Mouse (Mus musculus) ES-E14 (cell line): Measurements from ENCODE around the gene Tmem95.

Experiments
- CHD2 ChIP-seq: IDR thresholded peaks from 2 replicates; pipeline ENCODE4 v1.6.1; 2014; ENCODE audit warnings: mild to moderate bottlenecking, low read depth, low read length, inconsistent platforms
- HCFC1 ChIP-seq: IDR thresholded peaks from 2 replicates; pipeline ENCODE4 v1.6.1; 2012; ENCODE audit warnings: low read length, inconsistent platforms, borderline replicate concordance; ENCODE audit not compliant: insufficient read depth
- MAFK ChIP-seq: IDR thresholded peaks from 2 replicates; pipeline ENCODE4 v1.6.1; 2014; ENCODE audit warnings: mild to moderate bottlenecking, low read depth, low read length, inconsistent platforms; ENCODE audit not compliant: insufficient read depth
- ZC3H11A ChIP-seq: IDR thresholded peaks from 2 replicates; pipeline ENCODE4 v1.6.1; 2012; ENCODE audit warnings: low read depth, mild to moderate bottlenecking, inconsistent platforms, low read length, borderline replicate concordance
- ZNF384 ChIP-seq: IDR thresholded peaks from 2 replicates; pipeline ENCODE4 v1.6.1; 2012; ENCODE audit warnings: low read depth, low read length, inconsistent platforms

GRCm38 (mm10) chr11:69879711-69880110 is 1.9 kb upstream of the Tmem95 start:
- TF ChIP-seq ZNF384 (no peak), CHD2 (no peak), ZC3H11A (no peak), MAFK (no peak), HCFC1 (no peak)
